Mouse (Mus musculus): ENCODE measurements around the gene Gm5592. TPM values are rescaled to one million over a fixed set of nuclear protein-coding genes. Genes with fewer than 3 reads are reported as not detected.
"Not testable (repeated sequence)": the region's sequence is repeated elsewhere in the genome, so short reads cannot be mapped to it uniquely, and the experiment has no call there.

The Gm5592 gene
- not detected in 2 replicates for polyA plus RNA-seq (2016; fragmentation: Nextera tagmentation; extraction: Ambion mirVana)

DNA sequence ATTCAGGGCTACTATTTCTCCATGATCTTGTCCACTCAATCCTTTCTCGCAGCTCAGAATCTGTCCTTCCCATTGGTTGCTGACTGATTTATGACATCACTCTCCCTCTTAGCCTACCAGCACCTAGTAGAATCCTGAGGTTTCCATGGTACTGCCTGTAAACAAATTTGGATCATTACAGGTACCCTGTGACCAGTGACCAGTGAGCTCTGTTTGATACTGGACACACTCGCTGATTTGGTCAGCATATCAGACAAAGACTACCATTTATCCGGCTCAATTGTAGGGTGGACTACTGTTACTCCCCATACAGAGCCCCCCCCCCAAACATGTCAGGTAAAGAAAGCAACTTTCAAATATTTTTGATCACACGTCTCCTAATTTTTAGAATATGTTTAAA, at the start of gene Gm5592:
Gm5592 (plus strand) TSS at position 301 of the 400 bp plus-strand sequence.
- not testable (repeated sequence) for H3K4me3 ChIP-seq; H3K9ac ChIP-seq; H3K27me3 ChIP-seq; H3K4me1 ChIP-seq; H3K9me3 ChIP-seq (replicated peaks); ATAC-seq (ENCODE audit: low FRiP score); H3K4me2 ChIP-seq (replicated peaks); H3K27ac ChIP-seq; H3K36me3 ChIP-seq
- 87% methylated on average over 4 of the region's 4 CpGs for WGBS

DNA sequence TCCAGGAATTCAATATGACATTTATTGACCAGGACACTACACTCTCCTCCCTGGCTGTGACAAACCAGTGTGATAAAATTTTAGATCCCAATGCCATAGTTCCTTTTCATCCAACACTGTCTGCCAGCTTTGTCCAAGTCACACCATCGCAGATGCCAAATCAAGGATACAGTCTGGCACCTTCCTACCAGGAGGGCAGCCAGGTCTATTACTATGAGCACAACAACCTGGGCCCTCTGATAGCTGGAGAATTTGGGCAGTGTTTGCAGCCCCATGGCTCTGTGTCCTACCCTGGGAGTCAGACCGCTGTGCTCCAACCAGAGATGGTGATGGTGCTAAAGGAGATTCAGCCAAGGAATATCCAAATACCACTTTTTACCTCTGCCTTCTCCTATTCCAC, 2.2 kb downstream of the Gm5592 start:
- not testable (repeated sequence) for H3K4me3 ChIP-seq; H3K9me3 ChIP-seq (replicated peaks); H3K27me3 ChIP-seq; H3K27ac ChIP-seq; H3K4me1 ChIP-seq; H3K9ac ChIP-seq; H3K4me2 ChIP-seq (replicated peaks); H3K36me3 ChIP-seq; ATAC-seq (ENCODE audit: low FRiP score)
- 93% methylated on average over 2 of the region's 2 CpGs for WGBS

DNA sequence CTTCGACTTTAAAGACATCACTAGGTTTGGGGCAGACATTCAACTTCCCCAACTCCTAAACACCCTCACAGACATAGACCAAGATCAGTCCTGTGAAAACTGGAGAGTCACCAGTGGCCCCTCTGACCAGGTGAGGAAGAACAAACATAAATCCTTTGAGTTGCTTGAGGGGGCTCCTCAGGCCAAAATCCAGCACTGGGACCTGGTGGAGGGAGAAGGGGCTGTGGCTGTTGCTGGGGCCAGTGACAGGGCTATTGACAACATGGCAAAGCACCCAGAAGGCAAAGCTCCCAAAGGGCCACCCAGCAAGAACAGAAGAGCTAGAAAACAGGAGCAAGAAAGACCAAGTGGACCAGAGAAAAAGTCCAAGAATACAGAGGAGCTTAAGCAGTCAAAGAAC, 4.2 kb downstream of the Gm5592 start:
- ATAC-seq (ENCODE audit: low FRiP score); H3K27ac ChIP-seq; H3K4me2 ChIP-seq (replicated peaks); H3K36me3 ChIP-seq; H3K9me3 ChIP-seq (replicated peaks); H3K4me3 ChIP-seq; H3K9ac ChIP-seq; H3K4me1 ChIP-seq; H3K27me3 ChIP-seq: not testable (repeated sequence)
- no CpG with 5 or more reads among the region's 1 CpGs for WGBS

DNA sequence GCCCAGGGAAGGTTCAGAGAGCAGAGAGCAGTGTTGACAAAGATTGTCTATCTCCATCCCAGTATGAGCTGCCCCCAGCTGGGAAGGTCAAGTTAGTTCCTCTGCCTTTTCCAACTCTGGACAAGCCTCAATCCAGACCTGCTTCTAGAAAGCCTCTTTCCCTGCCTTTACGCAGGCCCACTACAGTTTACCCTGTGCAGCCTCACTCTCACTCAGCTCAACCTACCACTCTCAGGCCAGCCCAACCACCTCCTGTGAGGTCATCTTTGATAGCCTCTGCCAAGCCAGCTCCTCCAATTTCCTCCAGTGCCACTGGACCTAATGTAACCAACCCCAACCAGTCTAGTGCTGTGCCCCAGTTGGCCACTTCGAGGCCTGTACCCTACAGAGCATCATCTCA, 4.9 kb downstream of the Gm5592 start:
- H3K4me2 ChIP-seq (replicated peaks); H3K9me3 ChIP-seq (replicated peaks); H3K4me3 ChIP-seq; H3K27ac ChIP-seq; H3K27me3 ChIP-seq; H3K9ac ChIP-seq; ATAC-seq (ENCODE audit: low FRiP score); H3K36me3 ChIP-seq; H3K4me1 ChIP-seq: not testable (repeated sequence)
- 57% methylated on average over 2 of the region's 2 CpGs for WGBS

DNA sequence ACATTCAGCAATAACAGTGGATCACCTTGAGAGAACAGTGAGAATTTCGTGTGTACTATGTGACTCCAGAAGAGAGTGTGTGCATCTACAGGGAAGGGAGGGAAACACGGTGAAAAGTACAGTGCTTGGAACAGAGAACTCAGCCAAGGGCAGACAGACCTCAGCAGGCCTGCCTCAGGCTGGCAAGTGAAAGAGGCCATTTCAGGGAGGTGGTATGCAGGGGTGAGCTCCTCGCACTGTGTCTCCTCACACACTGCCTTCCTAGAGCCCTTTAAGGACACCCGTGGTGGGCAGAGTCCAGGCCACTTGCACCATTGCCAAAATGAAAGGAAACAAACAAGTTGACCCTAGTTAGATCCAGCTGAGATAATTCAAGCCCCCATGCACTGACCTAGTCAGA, 40.0 kb downstream of the Gm5592 start:
- 73% methylated on average over 4 of the region's 4 CpGs for WGBS
- no peaks in the 10 kb centered on the region for H3K27me3 ChIP-seq

More for the DNA sequence above, 40.0 kb downstream of the Gm5592 start:
- no peak overlapping the region for H3K4me2 ChIP-seq (replicated peaks)
- no peak overlapping the region for H3K4me3 ChIP-seq
- H3K36me3 ChIP-seq: no peaks in the 10 kb centered on the region
- H3K27ac ChIP-seq: no peak overlapping the region
- no peak overlapping the region for H3K9ac ChIP-seq
- 0 out of 2 replicates have a peak, but pooled peaks cover 6% of the 10 kb centered on the region for H3K9me3 ChIP-seq (replicated peaks)
- no peaks in the 10 kb centered on the region for H3K4me1 ChIP-seq
- no peak for ATAC-seq (ENCODE audit: low FRiP score)

Other genes with a start within 250 kb of the Gm5592 start
- not detected in 2 replicates for gene 4930433I11Rik, start 166.3 kb upstream of the Gm5592 start, polyA plus RNA-seq (2016; fragmentation: Nextera tagmentation; extraction: Ambion mirVana)
- not detected in 2 replicates for gene Gm4884, start 121.1 kb upstream of the Gm5592 start, polyA plus RNA-seq (2016; fragmentation: Nextera tagmentation; extraction: Ambion mirVana)
- 7.7 and 8.8 TPM in 2 replicates for gene AI987944, start 239.5 kb downstream of the Gm5592 start, polyA plus RNA-seq (2016; fragmentation: Nextera tagmentation; extraction: Ambion mirVana)

All from hindbrain, embryonic 12.5 days (tissue).